Mouse (Mus musculus): ENCODE measurements around the gene Nfix.

DNA sequence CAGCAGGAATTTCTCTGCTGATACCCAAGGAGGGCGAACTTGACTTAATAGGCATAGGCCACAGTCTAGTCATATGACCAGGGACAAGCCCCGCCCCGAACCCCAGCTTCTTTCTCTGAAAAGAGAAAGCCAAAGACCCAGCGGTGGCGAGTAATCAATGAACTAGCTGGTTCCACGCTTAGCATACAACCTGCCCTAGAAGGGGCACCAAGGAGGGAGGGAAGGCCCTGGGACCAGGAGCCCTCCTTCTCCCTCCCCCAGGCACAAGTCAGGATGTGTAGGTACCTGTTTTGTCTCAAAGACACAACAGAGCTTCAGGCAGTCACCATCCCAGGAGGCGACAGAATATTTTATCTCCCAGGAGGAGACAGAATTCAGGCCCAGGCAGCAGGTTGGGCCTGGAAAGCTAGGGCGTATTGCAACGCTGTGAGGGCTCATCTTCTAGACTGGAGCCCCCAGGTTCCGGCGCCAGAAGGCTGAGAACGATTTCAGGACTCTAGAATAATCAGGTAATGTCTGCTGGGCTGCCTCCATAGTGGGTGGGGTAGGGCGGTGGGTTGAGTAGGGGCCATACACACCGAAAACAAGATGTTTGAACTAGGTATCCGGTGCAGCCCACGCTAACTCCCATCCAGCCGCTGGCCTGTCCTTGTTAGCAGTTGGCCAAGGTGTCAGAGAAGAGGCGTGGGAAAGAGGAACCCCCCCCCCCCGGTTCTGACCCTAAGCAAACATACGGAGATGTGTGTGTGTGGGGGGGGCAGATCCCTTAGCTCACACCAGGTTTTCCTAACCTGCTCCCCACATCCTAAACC, 113.7 kb downstream of the Nfix start, which contains the start of gene Trmt1:
- TF ChIP-seq CTCF (conservative IDR thresholded peaks at IDR 0.05; ENCODE audit: insufficient read depth, insufficient read length, low read depth, low read length) (no peak), POLR2A (IDR thresholded peaks at IDR 0.05; ENCODE audit: low read depth, low read length) (no peak)

Data from kidney, adult 2 months (tissue).